Mouse (Mus musculus): ENCODE data around the gene Fjx1. TPM values are rescaled to one million over a fixed set of nuclear protein-coding genes. Genes with fewer than 3 reads are reported as not detected.

Fjx1 gene
- 0.16 TPM in 1 of 2 replicates, not detected in the other for polyA plus RNA-seq (2012; ENCODE audit: insufficient read depth, low replicate concordance)

GRCm38 (mm10) chr2:102451671-102452549, at the start of gene Fjx1:
Gene Fjx1 (minus strand): TSS chr2:102452499.
- Histone ChIP-seq H3K4me1 (peaks cover 29% of the 10 kb centered on the region), H3K27me3 (replicated peaks) (peaks cover 86% of the 10 kb centered on the region), H3K36me3 (replicated peaks; ENCODE audit: low read length) (no peaks in the 10 kb centered on the region), H3K4me3 (replicated peaks) (peak within 1 kb of the TSS; percentile 91), H3K9me3 (no peaks in the 10 kb centered on the region)
- no peak for TF ChIP-seq GATA1 (IDR thresholded peaks at IDR 0.05; ENCODE audit: borderline replicate concordance, low read length)
- TF ChIP-seq FLI1 (IDR thresholded peaks at IDR 0.05; ENCODE audit: low read length), result no peak

DNA sequence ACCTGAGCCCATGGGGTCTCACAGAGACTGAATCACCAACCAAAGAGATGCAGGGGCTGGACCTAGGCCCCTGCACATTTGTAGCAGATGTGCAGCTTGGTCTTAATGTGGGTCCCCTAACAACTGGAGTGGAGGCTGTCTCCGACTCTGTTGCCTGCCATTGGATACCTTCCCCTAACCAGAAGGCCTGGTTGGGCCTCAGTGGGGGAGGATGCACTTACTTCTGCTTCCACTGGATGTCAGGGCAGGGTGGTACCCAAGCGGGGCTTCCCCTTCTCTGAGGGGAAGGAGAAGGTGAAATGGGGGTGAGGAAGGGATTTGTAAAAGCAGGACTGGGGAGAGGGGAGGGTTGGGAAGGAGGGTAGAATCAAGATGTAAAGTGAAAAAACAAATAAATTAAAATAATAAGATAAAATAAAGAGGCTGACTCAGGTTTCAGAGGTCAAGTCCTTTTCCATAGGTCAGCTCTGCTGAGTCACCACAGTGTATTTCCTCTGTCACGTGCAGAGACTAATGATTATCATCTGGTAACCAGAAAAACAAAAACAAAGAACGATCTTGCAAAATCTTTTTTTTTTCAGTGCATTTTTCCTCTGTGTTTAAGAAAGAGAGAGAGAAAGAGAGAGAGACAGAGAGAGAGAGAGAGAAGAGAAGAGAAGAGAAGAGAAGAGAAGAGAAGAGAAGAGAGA, 47.8 kb upstream of the Fjx1 start:
- TF ChIP-seq GATA1 (IDR thresholded peaks at IDR 0.05; ENCODE audit: borderline replicate concordance, low read length) (no peak), FLI1 (IDR thresholded peaks at IDR 0.05; ENCODE audit: low read length) (no peak)
- H3K27me3 ChIP-seq (replicated peaks), result peaks cover 2% of the 10 kb centered on the region
- no peaks in the 10 kb centered on the region for H3K9me3 ChIP-seq
- no peak overlapping the region for H3K4me3 ChIP-seq (replicated peaks)
- H3K36me3 ChIP-seq (replicated peaks; ENCODE audit: low read length), result no peaks in the 10 kb centered on the region
- H3K4me1 ChIP-seq, result no peaks in the 10 kb centered on the region

DNA sequence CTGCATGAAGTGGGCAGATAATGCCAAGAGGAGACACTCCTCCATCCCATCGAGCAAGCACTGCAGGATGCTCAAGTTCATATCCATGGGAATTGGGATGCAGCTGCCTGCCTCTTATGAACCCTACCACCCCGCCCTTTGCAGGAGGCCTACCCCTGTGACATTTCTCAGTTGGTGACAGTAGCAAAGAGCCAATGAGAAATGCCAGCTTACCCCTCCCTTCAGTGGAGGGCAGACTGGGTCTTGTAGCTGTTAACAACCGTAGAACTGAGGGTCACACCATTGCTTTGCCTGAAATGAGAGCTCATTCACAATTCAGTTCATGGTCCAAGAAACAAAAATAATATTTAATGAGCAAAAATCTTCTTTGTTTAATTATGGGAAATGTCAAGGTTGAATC, 28.4 kb upstream of the Fjx1 start:
- Histone ChIP-seq H3K36me3 (replicated peaks; ENCODE audit: low read length) (no peaks in the 10 kb centered on the region), H3K9me3 (peaks cover 11% of the 10 kb centered on the region), H3K27me3 (replicated peaks) (peaks cover 7% of the 10 kb centered on the region), H3K4me1 (no peaks in the 10 kb centered on the region), H3K4me3 (replicated peaks) (no peak overlapping the region)
- no peak for TF ChIP-seq FLI1 (IDR thresholded peaks at IDR 0.05; ENCODE audit: low read length)
- TF ChIP-seq GATA1 (IDR thresholded peaks at IDR 0.05; ENCODE audit: borderline replicate concordance, low read length), result no peak

DNA sequence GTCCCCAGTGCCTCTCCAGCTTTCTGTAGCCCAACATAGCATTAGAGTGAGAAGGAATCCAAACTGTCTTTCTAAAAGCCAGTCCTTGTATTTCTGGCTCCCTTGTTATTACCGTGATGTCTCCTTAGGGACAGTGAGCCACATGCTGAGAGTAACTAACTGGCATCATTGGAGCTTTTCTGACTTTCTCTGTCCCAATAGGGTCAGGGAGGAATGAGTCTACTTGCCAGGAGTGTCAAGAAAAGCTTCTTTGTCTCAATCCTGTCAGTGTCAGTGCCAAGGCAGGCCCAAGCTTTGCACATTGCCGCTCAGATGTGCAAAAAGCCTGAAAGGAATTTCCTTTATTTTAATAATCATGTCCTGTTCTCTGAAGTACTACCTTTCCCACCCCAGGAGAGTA, 23.8 kb upstream of the Fjx1 start:
- Histone ChIP-seq H3K9me3 (no peaks in the 10 kb centered on the region), H3K36me3 (replicated peaks; ENCODE audit: low read length) (no peaks in the 10 kb centered on the region), H3K4me3 (replicated peaks) (no peak overlapping the region), H3K4me1 (no peaks in the 10 kb centered on the region), H3K27me3 (replicated peaks) (peaks cover 14% of the 10 kb centered on the region)
- TF ChIP-seq GATA1 (IDR thresholded peaks at IDR 0.05; ENCODE audit: borderline replicate concordance, low read length), result no peak
- no peak for TF ChIP-seq FLI1 (IDR thresholded peaks at IDR 0.05; ENCODE audit: low read length)

GRCm38 (mm10) chr2:102468645-102469044, 16.3 kb upstream of the Fjx1 start:
- Histone ChIP-seq H3K36me3 (replicated peaks; ENCODE audit: low read length) (no peaks in the 10 kb centered on the region), H3K9me3 (no peaks in the 10 kb centered on the region), H3K4me3 (replicated peaks) (no peak overlapping the region), H3K27me3 (replicated peaks) (peaks cover 31% of the 10 kb centered on the region), H3K4me1 (no peaks in the 10 kb centered on the region)
- TF ChIP-seq GATA1 (IDR thresholded peaks at IDR 0.05; ENCODE audit: borderline replicate concordance, low read length) (no peak), FLI1 (IDR thresholded peaks at IDR 0.05; ENCODE audit: low read length) (no peak)

DNA sequence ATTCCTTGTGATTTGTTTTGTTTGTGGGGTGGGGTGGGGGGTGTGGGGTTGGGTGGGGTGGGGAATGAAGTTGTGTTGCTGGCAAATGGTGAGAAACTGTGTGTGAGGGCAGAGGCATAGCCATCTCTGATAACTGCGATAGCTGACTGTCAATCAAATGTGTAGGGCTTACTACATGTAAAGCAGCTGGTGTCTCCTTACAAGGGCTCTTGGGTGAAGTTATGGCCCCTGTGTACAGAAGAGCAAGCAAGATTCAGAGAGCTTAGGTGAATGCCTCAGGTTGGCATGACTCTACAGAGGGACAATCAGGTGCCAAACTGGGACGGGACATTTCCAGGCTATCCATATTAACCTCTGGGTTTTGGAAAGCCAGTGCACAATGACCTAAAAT, 12.0 kb upstream of the Fjx1 start:
- no peaks in the 10 kb centered on the region for H3K4me1 ChIP-seq
- H3K27me3 ChIP-seq (replicated peaks), result peaks cover 31% of the 10 kb centered on the region
- H3K36me3 ChIP-seq (replicated peaks; ENCODE audit: low read length), result no peaks in the 10 kb centered on the region
- TF ChIP-seq FLI1 (IDR thresholded peaks at IDR 0.05; ENCODE audit: low read length), result no peak
- no peak for TF ChIP-seq GATA1 (IDR thresholded peaks at IDR 0.05; ENCODE audit: borderline replicate concordance, low read length)
- no peak overlapping the region for H3K4me3 ChIP-seq (replicated peaks)
- no peaks in the 10 kb centered on the region for H3K9me3 ChIP-seq

- no peaks in the 10 kb centered on the region for H3K9me3 ChIP-seq
- no peaks in the 10 kb centered on the region for H3K36me3 ChIP-seq (replicated peaks; ENCODE audit: low read length)
- H3K4me3 ChIP-seq (replicated peaks), result no peak overlapping the region
- no peaks in the 10 kb centered on the region for H3K4me1 ChIP-seq
- peaks cover 30% of the 10 kb centered on the region for H3K27me3 ChIP-seq (replicated peaks)
- TF ChIP-seq FLI1 (IDR thresholded peaks at IDR 0.05; ENCODE audit: low read length), result no peak
- TF ChIP-seq GATA1 (IDR thresholded peaks at IDR 0.05; ENCODE audit: borderline replicate concordance, low read length), result no peak
Measured at GRCm38 (mm10) chr2:102463587-102464341, 11.5 kb upstream of the Fjx1 start.

GRCm38 (mm10) chr2:102461491-102461890, 9.2 kb upstream of the Fjx1 start:
- TF ChIP-seq GATA1 (IDR thresholded peaks at IDR 0.05; ENCODE audit: borderline replicate concordance, low read length) (no peak), FLI1 (IDR thresholded peaks at IDR 0.05; ENCODE audit: low read length) (no peak)
- no peaks in the 10 kb centered on the region for H3K4me1 ChIP-seq
- no peaks in the 10 kb centered on the region for H3K9me3 ChIP-seq
- H3K4me3 ChIP-seq (replicated peaks), result no peak overlapping the region
- H3K36me3 ChIP-seq (replicated peaks; ENCODE audit: low read length), result no peaks in the 10 kb centered on the region
- peaks cover 42% of the 10 kb centered on the region for H3K27me3 ChIP-seq (replicated peaks)

DNA sequence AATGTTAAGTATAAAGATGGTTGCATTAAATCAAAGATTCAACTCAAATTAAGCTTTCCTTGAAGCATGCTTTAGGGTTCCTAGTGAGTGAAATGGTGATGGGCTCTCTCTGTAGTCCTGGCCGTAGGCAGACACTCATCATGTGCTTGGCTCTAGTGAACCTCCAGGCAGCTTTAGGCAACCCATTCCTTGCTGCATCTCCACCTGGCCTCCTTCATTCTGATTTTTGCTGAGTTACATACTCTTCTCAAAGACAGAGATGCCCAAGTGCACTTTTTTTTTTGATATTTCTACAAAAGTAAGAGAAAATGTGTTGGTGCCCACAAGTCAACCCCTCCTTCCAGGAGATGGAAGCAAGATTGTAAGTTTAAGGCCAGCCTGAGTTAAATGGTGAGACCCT, 2.8 kb upstream of the Fjx1 start:
- TF ChIP-seq FLI1 (IDR thresholded peaks at IDR 0.05; ENCODE audit: low read length) (no peak), GATA1 (IDR thresholded peaks at IDR 0.05; ENCODE audit: borderline replicate concordance, low read length) (no peak)
- Histone ChIP-seq H3K4me1 (peaks cover 22% of the 10 kb centered on the region), H3K9me3 (no peaks in the 10 kb centered on the region)

More for the DNA sequence above, 2.8 kb upstream of the Fjx1 start:
- H3K27me3 ChIP-seq (replicated peaks), result peaks cover 80% of the 10 kb centered on the region
- H3K4me3 ChIP-seq (replicated peaks), result no peak overlapping the region
- H3K36me3 ChIP-seq (replicated peaks; ENCODE audit: low read length), result no peaks in the 10 kb centered on the region
